Mouse (Mus musculus): ENCODE measurements around the gene Hic1. TPM values are rescaled to one million over a fixed set of nuclear protein-coding genes. Genes with fewer than 3 reads are reported as not detected.

Hic1 gene
- polyA plus RNA-seq, 1 experiment from 2014 or later = 0.34 TPM

DNA sequence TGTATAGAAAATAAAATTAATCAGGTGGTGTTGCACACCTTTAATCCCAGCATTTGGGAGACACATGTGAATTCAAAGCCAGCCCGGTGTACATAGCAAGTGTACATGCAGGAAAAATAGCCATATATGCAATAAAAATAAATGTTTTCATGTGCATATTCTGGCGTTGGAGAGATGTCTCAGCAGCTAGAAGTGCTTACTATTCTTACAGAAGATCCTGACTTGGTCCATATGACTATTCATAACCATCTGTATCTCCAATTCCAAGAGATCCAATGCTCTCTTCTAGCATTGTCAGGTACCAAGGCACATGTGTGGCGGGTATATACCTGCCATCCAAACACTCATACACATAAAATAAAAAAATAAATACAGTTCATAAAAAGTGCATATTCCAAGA lies 42.9 kb downstream of the Hic1 start:
- Histone ChIP-seq H3K27me3 (ENCODE audit: control insufficient read depth, insufficient read depth, low read length) (no peaks in the 10 kb centered on the region), H3K9me3 (ENCODE audit: control insufficient read depth, low read length) (no peaks in the 10 kb centered on the region)
- 85% methylated on average over 3 of the region's 3 CpGs for WGBS

GRCm38 (mm10) chr11:75124406-75124805 lies 44.9 kb downstream of the Hic1 start:
- H3K36me3 ChIP-seq (ENCODE audit: control insufficient read depth, insufficient read depth, low read length) = no peaks in the 10 kb centered on the region
- no peak overlapping the region for H3K9ac ChIP-seq (ENCODE audit: low read length)
- 98% methylated on average over 2 of the region's 2 CpGs for WGBS
- H3K4me2 ChIP-seq = no peak overlapping the region
- no peak for ATAC-seq (ENCODE audit: low FRiP score)
- H3K27ac ChIP-seq (ENCODE audit: low read depth, low read length) = no peak overlapping the region
- H3K4me1 ChIP-seq (ENCODE audit: control insufficient read depth, insufficient read depth, low read length) = no peaks in the 10 kb centered on the region
- H3K9me3 ChIP-seq (ENCODE audit: control insufficient read depth, low read length) = no peaks in the 10 kb centered on the region
- H3K4me3 ChIP-seq (ENCODE audit: low read depth, low read length) = no peak overlapping the region
- no peaks in the 10 kb centered on the region for H3K27me3 ChIP-seq (ENCODE audit: control insufficient read depth, insufficient read depth, low read length)
- DNase-seq (ENCODE audit: low spot score, missing footprints) = no peak

More for the DNA sequence above, 42.9 kb downstream of the Hic1 start:
- H3K27ac ChIP-seq (ENCODE audit: low read depth, low read length) = no peak overlapping the region
- H3K4me3 ChIP-seq (ENCODE audit: low read depth, low read length) = no peak overlapping the region
- no peaks in the 10 kb centered on the region for H3K4me1 ChIP-seq (ENCODE audit: control insufficient read depth, insufficient read depth, low read length)
- no peaks in the 10 kb centered on the region for H3K36me3 ChIP-seq (ENCODE audit: control insufficient read depth, insufficient read depth, low read length)
- ATAC-seq (ENCODE audit: low FRiP score) = no peak
- peak; percentile 77 for DNase-seq (ENCODE audit: low spot score, missing footprints)
- no peak overlapping the region for H3K4me2 ChIP-seq
- H3K9ac ChIP-seq (ENCODE audit: low read length) = no peak overlapping the region

DNA sequence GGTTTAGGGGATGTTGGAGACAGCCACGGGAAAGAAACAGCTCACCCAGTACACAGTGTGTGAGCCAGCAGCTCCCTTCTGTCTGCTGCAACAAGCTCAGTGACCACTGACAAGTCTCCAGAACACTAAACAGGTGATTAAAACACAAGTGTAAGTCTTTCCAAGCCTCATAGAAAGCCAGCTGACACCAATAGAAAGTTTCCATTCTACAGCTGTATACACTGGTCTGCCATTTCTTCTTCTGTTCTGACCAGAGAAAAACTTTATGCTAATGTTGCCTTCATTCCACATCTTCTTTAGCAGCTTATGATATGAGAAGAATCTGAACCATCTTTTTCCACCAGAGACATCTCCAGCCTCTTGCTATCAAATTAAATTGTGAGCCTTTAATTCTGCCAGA lies 48.0 kb downstream of the Hic1 start:
- no peak overlapping the region for H3K9ac ChIP-seq (ENCODE audit: low read length)
- 77% methylated on average over 1 of the region's 1 CpGs for WGBS
- no peaks in the 10 kb centered on the region for H3K27me3 ChIP-seq (ENCODE audit: control insufficient read depth, insufficient read depth, low read length)
- no peak overlapping the region for H3K4me2 ChIP-seq
- H3K36me3 ChIP-seq (ENCODE audit: control insufficient read depth, insufficient read depth, low read length) = no peaks in the 10 kb centered on the region
- DNase-seq (ENCODE audit: low spot score, missing footprints) (no peak), ATAC-seq (ENCODE audit: low FRiP score) (no peak)
- H3K9me3 ChIP-seq (ENCODE audit: control insufficient read depth, low read length) = no peaks in the 10 kb centered on the region
- no peaks in the 10 kb centered on the region for H3K4me1 ChIP-seq (ENCODE audit: control insufficient read depth, insufficient read depth, low read length)
- H3K4me3 ChIP-seq (ENCODE audit: low read depth, low read length) = no peak overlapping the region
- no peak overlapping the region for H3K27ac ChIP-seq (ENCODE audit: low read depth, low read length)

- no peak overlapping the region for H3K9ac ChIP-seq (ENCODE audit: low read length)
- no peak overlapping the region for H3K27ac ChIP-seq (ENCODE audit: low read depth, low read length)
- H3K9me3 ChIP-seq (ENCODE audit: control insufficient read depth, low read length) = no peaks in the 10 kb centered on the region
- no peaks in the 10 kb centered on the region for H3K27me3 ChIP-seq (ENCODE audit: control insufficient read depth, insufficient read depth, low read length)
- H3K36me3 ChIP-seq (ENCODE audit: control insufficient read depth, insufficient read depth, low read length) = no peaks in the 10 kb centered on the region
- no peak overlapping the region for H3K4me3 ChIP-seq (ENCODE audit: low read depth, low read length)
- no peaks in the 10 kb centered on the region for H3K4me1 ChIP-seq (ENCODE audit: control insufficient read depth, insufficient read depth, low read length)
- 86% methylated on average over 3 of the region's 3 CpGs for WGBS
- DNase-seq (ENCODE audit: low spot score, missing footprints) (no peak), ATAC-seq (ENCODE audit: low FRiP score) (no peak)
- H3K4me2 ChIP-seq = no peak overlapping the region
Measured at GRCm38 (mm10) chr11:75119841-75120240, 49.5 kb downstream of the Hic1 start.

DNA sequence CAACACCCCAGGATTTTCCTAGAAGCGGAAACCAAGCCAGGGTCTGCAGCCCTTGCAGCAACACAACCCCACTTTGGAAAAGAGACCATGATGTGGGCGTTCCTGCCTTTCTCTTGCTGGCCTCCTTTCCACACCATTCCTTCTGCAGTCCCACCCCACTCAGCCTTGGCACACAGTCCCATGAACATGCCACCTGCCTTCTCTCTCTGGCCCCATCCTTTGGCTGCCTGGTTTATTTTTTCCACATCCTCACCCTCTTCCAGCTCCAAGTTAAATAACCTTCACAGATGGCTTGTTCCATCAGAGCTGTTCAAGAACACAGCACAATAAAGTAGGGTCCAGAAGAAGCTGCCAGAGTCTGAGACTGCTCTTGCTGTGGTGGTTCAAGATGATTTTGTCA lies 50.0 kb downstream of the Hic1 start:
- no peak overlapping the region for H3K27ac ChIP-seq (ENCODE audit: low read depth, low read length)
- DNase-seq (ENCODE audit: low spot score, missing footprints) (no peak), ATAC-seq (ENCODE audit: low FRiP score) (no peak)
- WGBS = 90% methylated on average over 2 of the region's 2 CpGs
- no peak overlapping the region for H3K9ac ChIP-seq (ENCODE audit: low read length)
- H3K27me3 ChIP-seq (ENCODE audit: control insufficient read depth, insufficient read depth, low read length) = no peaks in the 10 kb centered on the region
- no peaks in the 10 kb centered on the region for H3K4me1 ChIP-seq (ENCODE audit: control insufficient read depth, insufficient read depth, low read length)
- H3K4me3 ChIP-seq (ENCODE audit: low read depth, low read length) = no peak overlapping the region
- H3K36me3 ChIP-seq (ENCODE audit: control insufficient read depth, insufficient read depth, low read length) = no peaks in the 10 kb centered on the region
- no peak overlapping the region for H3K4me2 ChIP-seq
- no peaks in the 10 kb centered on the region for H3K9me3 ChIP-seq (ENCODE audit: control insufficient read depth, low read length)

- Histone ChIP-seq H3K9ac (ENCODE audit: low read length) (no peak overlapping the region), H3K27ac (ENCODE audit: low read depth, low read length) (no peak overlapping the region), H3K9me3 (ENCODE audit: control insufficient read depth, low read length) (no peaks in the 10 kb centered on the region), H3K4me3 (ENCODE audit: low read depth, low read length) (no peak overlapping the region), H3K27me3 (ENCODE audit: control insufficient read depth, insufficient read depth, low read length) (no peaks in the 10 kb centered on the region), H3K36me3 (ENCODE audit: control insufficient read depth, insufficient read depth, low read length) (no peaks in the 10 kb centered on the region), H3K4me2 (no peak overlapping the region), H3K4me1 (ENCODE audit: control insufficient read depth, insufficient read depth, low read length) (no peaks in the 10 kb centered on the region)
- no peak for DNase-seq (ENCODE audit: low spot score, missing footprints)
- 95% methylated on average over 2 of the region's 2 CpGs for WGBS
- no peak for ATAC-seq (ENCODE audit: low FRiP score)
Measured at GRCm38 (mm10) chr11:75118141-75118540, 51.2 kb downstream of the Hic1 start.

GRCm38 (mm10) chr11:75116379-75116778 lies 52.9 kb downstream of the Hic1 start:
- Histone ChIP-seq H3K36me3 (ENCODE audit: control insufficient read depth, insufficient read depth, low read length) (no peaks in the 10 kb centered on the region), H3K27me3 (ENCODE audit: control insufficient read depth, insufficient read depth, low read length) (no peaks in the 10 kb centered on the region), H3K4me3 (ENCODE audit: low read depth, low read length) (no peak overlapping the region), H3K9ac (ENCODE audit: low read length) (no peak overlapping the region), H3K9me3 (ENCODE audit: control insufficient read depth, low read length) (no peaks in the 10 kb centered on the region), H3K4me1 (ENCODE audit: control insufficient read depth, insufficient read depth, low read length) (no peaks in the 10 kb centered on the region), H3K27ac (ENCODE audit: low read depth, low read length) (no peak overlapping the region), H3K4me2 (no peak overlapping the region)
- DNase-seq (ENCODE audit: low spot score, missing footprints) (no peak), ATAC-seq (ENCODE audit: low FRiP score) (no peak)
- 91% methylated on average over 6 of the region's 6 CpGs for WGBS

MicroRNAs within 50 kb of the gene (microRNA counts, 519-probe panel; counts per million panel counts)
- microRNA mmu-miR-132 = 3,069 counts per million, percentile 12 among the panel's probes with 10 or more counts
- microRNA mmu-miR-212 = not detected

Small RNA genes lying within 50 kb of the gene (microRNA-seq; reads per million reads assigned to microRNA genes)
- 151 reads per million, percentile 58 among the genes with 10 or more reads in this experiment for gene Mir132
- 14.0 reads per million, percentile 33 among the genes with 10 or more reads in this experiment for gene Mir212

Other genes with a start within 250 kb of the Hic1 start
- 16.0 and 17.9 TPM in 2 replicates for gene Smg6, start 243.7 kb downstream of the Hic1 start, polyA plus RNA-seq (2014; fragmentation: Nextera tagmentation; extraction: Ambion mirVana)
- gene Srr, start 243.6 kb downstream of the Hic1 start, polyA plus RNA-seq (2014; fragmentation: Nextera tagmentation; extraction: Ambion mirVana) = 25.9 and 29.7 TPM in 2 replicates
- gene Ovca2, start 9.3 kb upstream of the Hic1 start, polyA plus RNA-seq (2014; fragmentation: Nextera tagmentation; extraction: Ambion mirVana) = 28.5 and 29.8 TPM in 2 replicates
- 15.3 and 17.3 TPM in 2 replicates for gene Dph1, start 21.7 kb upstream of the Hic1 start, polyA plus RNA-seq (2014; fragmentation: Nextera tagmentation; extraction: Ambion mirVana)
- gene Rtn4rl1, start 24.3 kb upstream of the Hic1 start, polyA plus RNA-seq (2014; fragmentation: Nextera tagmentation; extraction: Ambion mirVana) = 4.6 TPM in 2 replicates
- 124 and 126 TPM in 2 replicates for gene Rpa1, start 178.8 kb upstream of the Hic1 start, polyA plus RNA-seq (2014; fragmentation: Nextera tagmentation; extraction: Ambion mirVana)
- gene Smyd4, start 178.9 kb upstream of the Hic1 start, polyA plus RNA-seq (2014; fragmentation: Nextera tagmentation; extraction: Ambion mirVana) = 11.6 and 13.1 TPM in 2 replicates